Mouse (Mus musculus) telencephalon, adult 2 months (tissue): ENCODE data around the gene Hist1h4f.
"Not testable (repeated sequence)": the region's sequence is repeated elsewhere in the genome, so short reads cannot be mapped to it uniquely, and the experiment has no call there.

Experiments used
- DNase-seq: peaks from one replicate; pipeline ENCODE4 v3.0.0-alpha.2; 2011; ENCODE audit warnings: low read depth, low spot score

The Hist1h4f gene

GRCm38 (mm10) chr13:23554925-23555838, 3.7 kb upstream of the Hist1h4f start:
- DNase-seq: no peak

DNA sequence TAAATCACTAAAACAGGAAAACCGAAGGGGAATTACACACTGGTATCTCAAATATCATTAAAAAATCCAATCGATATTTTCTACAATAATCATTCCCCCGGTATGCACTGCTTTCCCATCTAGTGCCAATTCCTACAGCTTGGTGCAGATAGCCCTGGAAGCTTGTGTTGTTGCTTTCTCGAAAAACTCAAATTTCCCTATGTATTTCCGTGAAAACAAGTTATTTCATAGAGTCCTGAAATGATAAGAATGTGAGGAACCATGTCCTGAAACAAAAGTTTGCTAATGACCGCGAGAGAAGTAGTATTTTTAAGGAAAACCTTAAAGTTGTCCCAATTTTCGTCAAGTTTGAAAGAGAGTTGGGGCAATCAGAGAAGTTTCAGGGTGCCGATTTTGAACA, 2.9 kb upstream of the Hist1h4f start:
- DNase-seq: no peak

DNA sequence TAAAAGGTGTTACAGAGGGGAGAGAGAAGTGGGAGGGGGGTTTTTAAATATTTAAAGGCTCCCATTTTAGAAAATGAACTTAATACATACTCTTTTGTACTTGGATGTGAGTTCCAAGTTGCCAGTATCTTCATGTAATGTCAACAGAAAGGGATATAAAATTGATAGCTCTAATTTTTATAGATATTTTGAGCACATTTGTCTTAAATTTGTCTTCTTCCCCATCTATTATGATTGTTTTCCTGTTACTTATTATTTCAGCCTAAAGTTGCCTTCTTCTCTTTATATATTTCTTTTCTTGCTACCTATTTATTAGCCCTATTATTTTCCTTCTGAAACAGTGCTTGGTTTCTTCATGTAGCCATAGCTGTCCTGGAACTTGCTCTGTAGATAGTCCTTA, 1.5 kb upstream of the Hist1h4f start, which contains the start of gene Hist1h1d:
TSS of gene Hist1h1d (plus strand) at position 301 of the 400 bp plus-strand sequence.
- DNase-seq: no peak

DNA sequence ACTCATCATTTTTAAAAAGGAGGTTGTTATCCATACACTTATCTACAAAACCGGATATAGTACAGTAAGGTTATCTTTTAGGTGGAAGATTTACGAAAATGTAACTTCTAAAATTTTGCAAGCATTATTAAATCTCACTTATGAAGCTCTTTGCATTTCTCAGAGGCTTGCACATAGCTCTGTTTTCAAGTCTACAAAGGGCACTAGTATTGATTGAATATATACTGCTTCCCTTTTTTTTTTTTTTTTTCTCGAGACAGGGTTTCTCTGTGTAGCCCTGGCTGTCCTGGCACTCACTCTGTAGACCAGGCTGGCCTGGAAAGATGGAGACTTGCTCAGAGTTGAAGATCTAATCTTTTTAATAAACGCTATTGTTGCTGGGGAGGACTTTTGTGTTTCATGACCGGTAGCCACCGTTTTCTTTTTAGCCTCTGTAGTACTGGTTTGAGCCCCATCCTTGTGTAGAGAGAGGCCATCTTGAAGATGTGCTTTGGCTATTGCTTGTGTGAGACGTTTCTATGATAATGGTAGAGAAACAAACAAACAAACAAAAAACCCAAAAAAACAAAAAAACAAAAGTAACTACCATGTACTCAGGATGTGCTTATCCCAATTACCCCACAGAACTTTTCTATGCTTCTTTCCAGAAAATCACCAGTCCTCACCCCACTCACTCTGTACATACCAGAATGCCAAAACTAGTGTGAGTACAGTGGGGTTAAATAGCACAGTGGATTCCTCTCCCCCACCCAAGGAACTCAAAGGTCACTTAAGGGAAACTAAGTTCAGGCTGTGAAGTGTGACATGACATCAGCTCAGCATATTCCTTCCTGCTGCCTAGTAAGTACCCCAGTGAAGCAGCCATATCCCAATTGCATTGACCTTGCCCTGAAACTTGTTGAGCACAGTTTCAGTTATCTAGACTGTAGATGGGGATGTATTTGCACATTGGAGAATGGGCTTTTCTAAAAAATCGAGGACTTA, 775 bp upstream of the Hist1h4f start:
- DNase-seq: no peak

- no peak for DNase-seq
Observed at GRCm38 (mm10) chr13:23550761-23551145, 695 bp downstream of the Hist1h4f start.

DNA sequence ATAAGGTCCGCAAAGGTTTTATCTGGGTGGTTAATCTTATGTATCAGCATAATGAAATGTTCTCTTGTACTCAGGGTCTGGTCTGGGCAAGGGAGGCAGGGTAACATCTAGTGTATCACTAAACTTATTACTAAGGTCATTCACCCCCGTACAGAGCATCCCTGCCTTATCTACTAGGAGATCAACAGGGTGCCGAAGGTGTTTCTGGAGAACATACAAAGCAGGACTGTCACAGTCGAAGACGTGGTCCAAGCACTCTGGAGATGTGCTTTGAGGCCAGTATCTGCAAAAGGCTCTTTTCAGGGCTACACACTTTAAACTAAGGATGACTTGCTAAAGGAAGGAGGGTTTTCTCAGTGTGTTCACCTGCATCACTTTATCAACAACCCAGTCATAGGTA, 4.8 kb downstream of the Hist1h4f start:
- no peak for DNase-seq

GRCm38 (mm10) chr13:23544787-23545120, 6.7 kb downstream of the Hist1h4f start:
- DNase-seq: not testable (repeated sequence)

DNA sequence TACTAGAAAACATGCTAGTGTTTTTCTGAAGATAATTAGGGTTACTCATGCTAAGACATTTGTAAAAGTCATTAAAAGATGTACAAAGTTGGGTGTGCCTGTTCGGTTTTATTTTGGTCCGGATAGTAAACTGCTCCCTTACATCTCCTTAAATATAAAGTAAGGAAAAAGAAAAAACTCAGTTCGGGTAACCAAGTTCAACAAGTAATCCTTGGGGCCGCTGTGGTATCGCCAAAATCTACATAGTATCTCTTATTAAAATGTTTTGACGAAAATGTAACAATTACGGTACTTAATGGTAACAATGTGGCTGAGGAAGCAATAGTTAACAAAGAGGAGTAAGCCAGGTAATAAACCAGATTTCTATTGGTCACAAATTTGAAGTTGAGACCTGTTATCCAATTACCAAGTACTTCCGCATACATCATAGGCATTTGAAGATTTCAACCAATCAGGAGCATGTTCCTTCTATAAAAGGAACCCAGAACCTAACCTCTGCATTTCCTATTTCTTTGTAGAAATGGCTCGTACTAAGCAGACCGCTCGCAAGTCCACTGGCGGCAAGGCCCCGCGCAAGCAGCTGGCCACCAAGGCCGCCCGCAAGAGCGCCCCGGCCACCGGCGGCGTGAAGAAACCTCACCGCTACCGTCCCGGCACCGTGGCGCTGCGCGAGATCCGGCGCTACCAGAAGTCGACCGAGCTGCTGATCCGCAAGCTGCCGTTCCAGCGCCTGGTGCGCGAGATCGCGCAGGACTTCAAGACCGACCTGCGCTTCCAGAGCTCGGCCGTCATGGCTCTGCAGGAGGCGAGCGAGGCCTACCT, 7.3 kb downstream of the Hist1h4f start, which contains the start of gene Hist1h3f:
TSS of gene Hist1h3f (plus strand) at position 88 of the 822 bp plus-strand sequence.
- peak; percentile 98 for DNase-seq

DNA sequence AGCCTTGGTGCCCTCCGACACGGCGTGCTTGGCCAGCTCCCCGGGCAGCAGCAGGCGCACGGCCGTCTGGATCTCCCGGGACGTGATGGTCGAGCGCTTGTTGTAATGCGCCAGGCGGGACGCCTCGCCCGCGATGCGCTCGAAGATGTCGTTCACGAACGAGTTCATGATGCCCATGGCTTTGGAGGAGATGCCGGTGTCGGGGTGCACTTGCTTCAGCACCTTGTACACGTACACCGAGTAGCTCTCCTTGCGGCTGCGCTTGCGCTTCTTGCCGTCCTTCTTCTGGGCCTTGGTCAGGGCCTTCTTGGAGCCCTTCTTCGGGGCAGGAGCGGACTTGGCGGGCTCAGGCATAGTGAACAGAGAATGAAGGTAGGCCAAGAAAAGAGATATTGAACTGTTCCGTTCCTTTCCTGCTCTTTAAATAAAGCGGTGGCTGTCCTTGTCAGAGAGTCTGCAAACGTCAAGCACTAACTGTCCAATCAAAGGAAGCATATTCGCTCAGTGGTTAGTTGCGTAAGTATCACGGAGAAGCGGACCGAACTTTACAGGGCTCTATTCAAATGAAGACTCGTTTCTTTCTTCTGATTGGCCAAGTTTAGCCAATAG, 8.3 kb downstream of the Hist1h4f start, which contains the start of gene Hist1h2bh:
TSS of gene Hist1h2bh (minus strand) at position 394 of the 609 bp plus-strand sequence.
- peak; percentile 98 for DNase-seq

DNA sequence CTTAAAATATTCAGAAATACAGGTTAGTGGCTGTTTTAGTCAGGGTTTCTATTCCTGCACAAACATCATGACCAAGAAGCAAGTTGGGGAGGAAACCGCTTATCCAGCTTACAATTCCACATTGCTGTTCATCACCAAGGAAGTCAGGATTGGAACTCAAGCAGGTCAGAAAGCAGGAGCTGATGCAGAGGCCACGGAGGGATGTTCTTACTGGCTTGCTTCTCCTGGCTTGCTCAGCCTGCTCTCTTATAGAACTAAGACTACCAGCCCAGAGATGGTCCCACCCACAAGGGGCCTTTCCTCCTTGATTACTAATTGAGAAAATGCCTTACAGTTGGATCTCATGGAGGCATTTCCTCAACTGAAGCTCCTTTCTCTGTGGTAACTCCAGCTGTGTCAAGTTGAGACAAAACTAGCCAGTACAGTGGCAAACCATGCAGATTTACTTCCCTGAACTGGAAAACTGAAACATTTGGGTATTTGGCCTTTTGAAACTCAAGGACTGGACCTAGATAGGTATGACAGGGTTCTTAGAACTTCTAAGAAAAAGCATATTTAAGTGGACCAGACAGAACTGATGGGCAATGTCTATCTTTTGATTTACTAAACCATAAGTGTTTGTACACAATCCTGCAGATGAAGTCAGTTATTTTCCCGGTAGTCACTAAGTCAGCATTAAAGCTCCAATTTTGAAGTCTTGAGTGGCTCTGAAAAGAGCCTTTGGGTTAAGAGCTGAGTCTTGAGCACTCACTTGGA, 9.0 kb downstream of the Hist1h4f start:
- DNase-seq: not testable (repeated sequence)

GRCm38 (mm10) chr13:23541497-23541896, 10.0 kb downstream of the Hist1h4f start:
- DNase-seq: no peak

DNA sequence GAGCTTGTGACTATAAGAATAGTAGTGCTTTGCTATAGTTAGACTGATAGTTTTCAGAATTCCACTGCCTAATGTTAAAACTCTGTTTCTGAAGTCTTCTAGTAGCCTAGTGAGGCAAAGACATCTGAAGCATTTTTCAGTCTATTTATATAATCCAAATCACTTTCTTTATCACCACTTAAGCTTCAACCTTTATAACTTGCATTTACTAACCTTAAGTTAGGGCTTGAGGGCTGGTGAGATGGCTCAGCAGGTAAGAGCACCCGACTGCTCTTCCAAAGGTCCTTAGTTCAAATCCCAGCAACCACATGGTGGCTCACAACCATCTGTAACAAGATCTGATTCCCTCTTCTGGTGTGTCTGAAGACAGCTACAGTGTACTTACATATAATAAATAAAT, 11.6 kb downstream of the Hist1h4f start:
- DNase-seq: not testable (repeated sequence)

DNA sequence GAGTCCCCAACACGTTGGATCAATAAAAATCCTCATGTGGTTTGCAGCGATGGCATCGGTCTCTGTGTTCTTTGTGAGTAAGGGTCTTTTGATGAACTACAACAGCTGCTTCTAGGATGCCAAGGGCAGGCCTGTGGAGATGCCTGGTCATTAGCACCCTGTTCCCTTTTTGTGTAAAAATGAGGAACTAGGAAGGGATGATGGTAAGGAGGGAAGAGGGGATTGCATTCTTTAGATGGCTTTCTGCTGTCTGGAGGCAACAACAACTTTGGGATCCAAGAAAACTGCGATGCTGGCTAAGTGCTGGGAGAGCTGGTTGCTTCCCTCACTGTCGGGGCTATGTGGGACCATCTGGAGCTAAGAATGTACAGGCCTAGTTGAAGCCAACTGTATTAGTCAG, 13.2 kb downstream of the Hist1h4f start:
- no peak for DNase-seq

DNA sequence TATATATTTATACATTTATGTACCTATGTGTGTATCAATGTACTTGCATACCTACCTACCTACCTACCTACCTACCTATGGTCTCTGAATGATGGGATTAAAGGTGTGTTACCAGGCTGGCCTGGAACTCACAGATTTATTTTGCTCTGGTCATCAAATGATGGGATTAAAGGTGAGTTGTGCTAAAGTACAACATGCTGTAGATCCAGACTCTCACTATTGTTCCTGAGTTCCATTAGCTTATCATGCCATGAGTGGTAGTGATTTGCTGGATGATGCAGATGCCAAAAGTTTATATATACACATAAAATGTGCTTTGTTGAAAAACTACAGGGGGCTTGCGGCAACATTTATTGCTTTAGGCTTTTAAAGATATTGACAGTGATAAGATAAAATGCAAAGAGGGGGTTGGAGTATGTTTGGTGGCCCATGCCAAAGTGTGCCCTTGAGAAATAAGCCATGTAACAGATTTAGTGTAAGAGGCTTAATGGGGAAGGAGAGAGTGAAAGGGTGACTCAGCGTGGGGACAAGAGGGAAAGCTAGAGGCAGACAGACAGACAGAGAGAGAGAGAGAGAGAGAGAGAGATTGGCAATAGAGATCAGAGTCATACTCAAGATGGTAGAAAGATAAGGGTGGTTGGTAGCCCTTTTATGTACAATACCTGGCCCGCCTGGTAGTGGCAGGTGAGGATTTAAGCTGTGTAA, 14.3 kb downstream of the Hist1h4f start:
- no peak for DNase-seq

DNA sequence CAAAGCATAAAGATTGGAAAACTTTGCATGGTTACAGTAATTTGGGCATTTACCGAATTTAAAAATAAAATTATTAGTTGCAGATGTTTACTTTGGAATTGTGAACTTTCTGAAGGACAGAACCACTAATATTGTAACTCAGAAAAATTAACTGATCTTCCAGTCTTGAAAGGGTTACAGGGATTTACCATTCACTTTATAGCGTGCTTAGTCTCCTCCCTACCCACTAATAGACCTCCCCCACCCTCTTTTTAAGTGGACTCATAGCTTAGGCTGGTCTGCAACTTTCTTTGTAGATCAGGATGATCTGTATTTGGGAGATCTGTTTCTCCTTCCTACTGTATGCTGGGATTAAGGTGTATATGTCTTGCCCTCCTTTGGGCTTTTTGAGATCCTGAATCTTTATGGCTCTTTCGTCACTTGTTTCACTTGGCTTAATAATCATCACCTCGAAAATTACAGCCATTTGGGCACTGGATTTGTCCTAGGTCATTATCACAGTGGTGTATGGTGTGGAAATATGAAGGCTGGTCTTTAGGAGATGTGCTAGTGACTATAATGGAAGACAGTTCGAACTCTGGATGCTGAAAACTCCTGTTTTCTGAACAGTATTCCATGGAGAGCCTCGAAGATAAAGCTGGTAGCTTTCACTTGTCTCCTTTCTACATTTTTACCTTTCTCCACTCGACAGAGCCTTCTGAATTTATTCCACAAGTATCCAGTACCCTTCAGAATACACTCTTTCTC, 15.2 kb downstream of the Hist1h4f start:
- no peak for DNase-seq

DNA sequence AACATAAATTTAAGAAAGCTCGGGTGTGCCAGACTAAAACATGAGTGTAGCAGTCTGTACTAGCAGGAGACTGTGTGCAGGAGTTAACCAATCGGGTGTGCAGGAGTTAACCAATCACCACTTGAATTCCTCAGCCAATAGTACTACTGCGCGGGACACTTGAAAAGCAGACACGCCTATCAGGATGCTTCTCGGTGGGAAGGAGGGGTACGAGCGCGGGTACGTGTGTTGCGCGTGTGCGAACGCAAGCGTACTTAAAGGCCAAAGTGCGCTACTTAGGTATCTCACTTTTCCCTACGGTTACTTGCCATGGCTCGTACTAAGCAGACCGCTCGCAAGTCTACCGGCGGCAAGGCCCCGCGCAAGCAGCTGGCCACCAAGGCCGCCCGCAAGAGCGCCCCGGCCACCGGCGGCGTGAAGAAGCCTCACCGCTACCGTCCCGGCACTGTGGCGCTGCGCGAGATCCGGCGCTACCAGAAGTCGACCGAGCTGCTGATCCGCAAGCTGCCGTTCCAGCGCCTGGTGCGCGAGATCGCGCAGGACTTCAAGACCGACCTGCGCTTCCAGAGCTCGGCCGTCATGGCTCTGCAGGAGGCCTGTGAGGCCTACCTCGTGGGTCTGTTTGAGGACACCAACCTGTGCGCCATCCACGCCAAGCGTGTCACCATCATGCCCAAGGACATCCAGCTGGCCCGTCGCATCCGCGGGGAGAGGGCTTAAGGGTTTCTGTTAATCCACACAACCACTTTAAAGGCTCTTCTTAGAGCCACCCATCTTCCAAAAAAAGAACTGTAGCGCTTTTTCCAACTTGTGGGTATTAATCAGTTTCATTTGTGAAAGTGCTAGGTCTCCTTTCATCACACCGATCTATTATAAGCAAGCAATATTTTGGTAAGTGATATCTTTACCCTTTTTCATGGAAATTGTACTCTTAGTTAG, 16.0 kb downstream of the Hist1h4f start, which contains the start of gene Hist1h3g:
TSS of gene Hist1h3g (plus strand) at position 286 of the 939 bp plus-strand sequence.
- peak; percentile 96 for DNase-seq

DNA sequence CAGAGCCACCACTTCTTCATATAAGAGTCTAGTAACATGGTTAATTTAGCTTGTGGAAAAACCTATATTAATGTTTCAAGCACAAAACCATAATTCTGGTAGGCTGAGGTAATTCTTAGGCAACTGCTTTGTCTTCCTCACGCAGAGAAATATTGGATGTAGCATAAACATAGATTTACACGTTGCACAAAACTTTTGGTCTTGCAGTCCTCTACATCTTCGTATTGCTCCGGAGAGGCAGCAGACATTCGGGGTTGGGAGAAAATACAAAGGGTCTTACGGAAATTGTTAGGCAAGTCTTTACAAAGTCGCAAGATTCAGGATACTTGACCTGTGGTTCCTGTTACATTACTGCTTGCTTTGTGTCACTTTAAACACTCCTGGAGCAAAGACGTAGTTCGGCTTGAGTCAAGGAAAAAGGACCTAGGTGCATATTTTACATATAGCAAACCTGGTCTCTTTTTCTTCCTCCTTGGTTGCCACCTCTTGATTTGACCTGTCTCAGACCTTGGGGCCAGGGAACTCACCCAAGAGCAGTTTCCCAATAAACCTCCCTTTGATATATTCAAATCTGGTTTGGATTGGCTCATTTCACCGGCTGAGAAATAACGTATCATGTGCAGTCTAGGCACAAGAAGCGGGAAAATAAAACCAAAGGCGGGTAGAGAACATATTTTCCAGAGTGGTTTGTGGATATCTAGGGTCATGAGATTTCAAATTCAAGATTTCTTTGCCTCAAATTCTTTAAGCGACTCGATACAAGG, 16.9 kb downstream of the Hist1h4f start:
- DNase-seq: peak; percentile 66
